Mouse (Mus musculus): ENCODE results near the gene Slc45a2.

DNA sequence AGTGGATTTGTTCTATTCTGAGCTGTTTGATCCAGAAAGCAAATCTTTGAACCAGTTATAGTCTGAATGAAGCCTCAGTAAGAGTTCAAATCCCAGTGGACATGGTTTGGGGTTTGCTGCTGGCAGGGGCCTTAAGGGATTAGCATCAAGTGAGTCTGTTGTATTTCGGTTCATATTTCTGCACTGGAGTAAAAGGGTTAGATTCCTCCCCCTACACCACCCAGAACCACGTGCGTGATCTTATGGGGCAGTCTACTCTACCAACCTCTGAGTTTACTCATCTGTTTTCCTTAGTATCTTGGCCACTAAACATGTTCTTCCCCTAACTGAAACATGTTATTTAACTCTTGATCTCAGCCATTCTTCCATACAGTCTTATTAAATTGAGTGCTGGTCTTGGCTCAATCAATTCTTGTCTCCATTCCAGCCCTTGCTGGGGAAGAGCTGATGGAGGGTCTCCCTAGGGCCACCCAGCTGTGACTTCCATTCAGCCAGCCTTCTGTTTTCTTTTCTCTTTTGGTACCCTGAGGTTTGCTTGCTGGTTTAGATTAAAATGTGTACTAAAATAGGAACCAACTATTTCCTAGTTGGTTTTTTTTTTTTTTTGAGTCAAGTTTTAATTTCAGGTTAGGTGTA is 75.3 kb downstream of the Slc45a2 start:
- TF ChIP-seq CTCF (IDR thresholded peaks at IDR 0.05) (no peak), EP300 (IDR thresholded peaks at IDR 0.05; ENCODE audit: insufficient read depth, low read depth, low read length) (no peak)
